Mouse (Mus musculus) thymus, postnatal 0 days (tissue): ENCODE results near the gene Gxylt1. TPM values are rescaled to one million over a fixed set of nuclear protein-coding genes. Genes with fewer than 3 reads are reported as not detected.
A peak's percentile ranks its signal among the peaks of the same experiment; 100 is the strongest.
"Not testable (repeated sequence)": the region's sequence is repeated elsewhere in the genome, so short reads cannot be mapped to it uniquely, and the experiment has no call there.

Experiments used
- DNase-seq: peaks from one replicate; pipeline ENCODE4 v3.0.0-alpha.2; 2015; ENCODE audit warnings: low spot score
- polyA plus RNA-seq: library from polyadenylated mRNA; unstranded; fragments of >200 nt; fragmentation: Nextera tagmentation; extraction: Ambion mirVana; gene quantifications from 2 replicates; pipeline ENCODE4 v1.2.1, GENCODE M21; 2015

Gxylt1 gene
- 5.2 and 5.9 TPM in 2 replicates for polyA plus RNA-seq

- DNase-seq = peak; percentile 98
Measured at GRCm38 (mm10) chr15:93274679-93275583, at the start of gene Gxylt1. Gene Gxylt1 (minus strand): TSS chr15:93275179.

GRCm38 (mm10) chr15:93318781-93319180 lies 43.8 kb upstream of the Gxylt1 start:
- no peak for DNase-seq

- DNase-seq = not testable (repeated sequence)
Measured at GRCm38 (mm10) chr15:93310304-93310703, 35.3 kb upstream of the Gxylt1 start.

GRCm38 (mm10) chr15:93298197-93298596 lies 23.2 kb upstream of the Gxylt1 start:
- peak; percentile 9 for DNase-seq

GRCm38 (mm10) chr15:93294483-93294882 lies 19.5 kb upstream of the Gxylt1 start:
- DNase-seq = no peak

- no peak for DNase-seq
Measured at GRCm38 (mm10) chr15:93288321-93288720, 13.3 kb upstream of the Gxylt1 start.

- DNase-seq = no peak
Measured at GRCm38 (mm10) chr15:93287628-93288027, 12.6 kb upstream of the Gxylt1 start.

- no peak for DNase-seq
Measured at GRCm38 (mm10) chr15:93285244-93285643, 10.3 kb upstream of the Gxylt1 start.

- DNase-seq = no peak
Measured at GRCm38 (mm10) chr15:93284326-93284725, 9.3 kb upstream of the Gxylt1 start.

- DNase-seq = no peak
Measured at GRCm38 (mm10) chr15:93283349-93283748, 8.4 kb upstream of the Gxylt1 start.

- no peak for DNase-seq
Measured at GRCm38 (mm10) chr15:93276276-93276675, 1.3 kb upstream of the Gxylt1 start.

- DNase-seq = no peak
Measured at GRCm38 (mm10) chr15:93275623-93276022, 644 bp upstream of the Gxylt1 start.

- no peak for DNase-seq
Measured at GRCm38 (mm10) chr15:93273788-93274678, 946 bp downstream of the Gxylt1 start.

- DNase-seq = no peak
Measured at GRCm38 (mm10) chr15:93272948-93273347, 2.0 kb downstream of the Gxylt1 start.

- DNase-seq = no peak
Measured at GRCm38 (mm10) chr15:93270289-93270855, 4.6 kb downstream of the Gxylt1 start.

- no peak for DNase-seq
Measured at GRCm38 (mm10) chr15:93269572-93269971, 5.4 kb downstream of the Gxylt1 start.

- DNase-seq = no peak
Measured at GRCm38 (mm10) chr15:93268001-93268400, 7.0 kb downstream of the Gxylt1 start.

GRCm38 (mm10) chr15:93267479-93267878 lies 7.5 kb downstream of the Gxylt1 start:
- DNase-seq = no peak

- DNase-seq = no peak
Measured at GRCm38 (mm10) chr15:93266361-93266760, 8.6 kb downstream of the Gxylt1 start.

GRCm38 (mm10) chr15:93265728-93266127 lies 9.3 kb downstream of the Gxylt1 start:
- DNase-seq = no peak

GRCm38 (mm10) chr15:93265231-93265630 lies 9.7 kb downstream of the Gxylt1 start:
- no peak for DNase-seq

GRCm38 (mm10) chr15:93264221-93264620 lies 10.8 kb downstream of the Gxylt1 start:
- DNase-seq = no peak
